Mouse (Mus musculus) ES-CJ7 (cell line): Measurements from ENCODE around the gene Dclk1.
"Not testable (repeated sequence)": the region's sequence is repeated elsewhere in the genome, so short reads cannot be mapped to it uniquely, and the experiment has no call there.

Experiments
- DNase-seq: peaks from one replicate; pipeline ENCODE4 v3.0.0; 2011; ENCODE audit warnings: low read depth, low spot score

The Dclk1 gene

DNA sequence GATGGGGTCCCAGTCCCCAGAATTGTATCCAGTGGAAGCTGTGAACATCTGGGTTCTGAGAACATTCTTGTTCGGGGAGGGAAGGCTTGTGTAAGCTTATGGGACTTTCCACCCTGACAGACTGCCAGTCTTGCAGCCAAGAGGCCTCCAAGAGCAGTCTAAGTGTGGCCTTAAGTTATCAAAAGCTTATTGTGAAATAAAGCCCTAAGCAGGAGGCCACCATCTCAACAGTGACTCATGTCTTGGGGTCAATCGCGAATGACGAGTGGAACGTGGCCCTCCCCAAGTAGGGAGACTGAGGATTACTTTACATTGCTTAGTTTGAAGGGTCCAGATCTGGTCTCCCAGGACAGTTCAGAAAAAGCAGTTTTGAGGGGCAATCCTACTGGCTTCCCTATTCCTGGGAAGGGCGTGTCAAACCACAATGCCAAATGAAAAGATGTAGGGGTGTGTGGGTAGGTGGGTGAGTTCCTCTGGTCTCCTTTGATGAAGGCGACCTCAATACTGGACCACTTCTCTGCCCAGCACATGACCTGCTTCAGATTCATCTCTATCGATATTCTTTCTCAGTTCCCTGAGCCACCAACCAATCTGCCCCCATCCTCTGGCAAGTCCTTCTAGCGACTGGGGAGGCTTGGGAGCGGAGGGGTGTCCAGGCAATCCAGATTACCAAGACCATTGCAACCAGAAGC is at the start of gene Dclk1:
Gene Dclk1, plus strand, starts transcription at position 635 of the 692 bp plus-strand sequence.
- DNase-seq, result no peak

- DNase-seq, result no peak
Measured at GRCm38 (mm10) chr3:55193351-55193750, 48.8 kb upstream of the Dclk1 start.

GRCm38 (mm10) chr3:55194792-55195191 is 47.4 kb upstream of the Dclk1 start:
- no peak for DNase-seq

DNA sequence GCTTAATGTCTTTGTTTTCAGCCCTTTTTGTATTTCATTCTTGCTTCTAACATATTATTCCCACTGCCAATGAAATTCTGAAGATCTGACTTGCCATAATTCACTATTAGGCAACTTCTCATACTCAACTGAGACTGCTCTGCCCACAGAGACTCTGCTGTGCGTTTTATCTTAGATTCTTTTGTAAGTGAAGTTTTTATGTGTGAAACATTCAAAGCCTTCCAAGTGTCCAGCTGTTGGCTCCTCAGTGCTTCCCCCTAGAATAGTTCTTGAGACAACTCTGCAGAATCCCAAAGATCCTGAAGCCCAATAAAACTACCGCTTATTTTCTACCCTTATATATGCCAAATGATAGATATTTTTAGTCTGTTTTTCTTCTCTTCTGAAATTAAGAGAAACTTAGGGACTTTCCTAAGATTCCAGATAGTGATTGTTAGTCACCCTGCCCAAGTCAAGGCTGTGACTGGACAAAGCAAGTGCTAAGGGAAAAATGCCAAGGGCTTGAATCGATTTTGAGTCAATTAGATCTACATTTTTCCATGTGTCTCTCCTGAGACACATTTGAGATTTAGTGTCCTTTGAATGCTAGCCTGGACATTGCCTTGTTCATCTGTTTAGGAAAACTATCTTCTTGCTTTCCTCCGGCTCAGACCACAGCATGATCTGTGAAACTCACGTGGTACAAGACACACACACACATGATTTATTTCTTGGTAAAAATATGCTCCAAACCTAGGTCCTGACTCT is 46.4 kb upstream of the Dclk1 start:
- no peak for DNase-seq

DNA sequence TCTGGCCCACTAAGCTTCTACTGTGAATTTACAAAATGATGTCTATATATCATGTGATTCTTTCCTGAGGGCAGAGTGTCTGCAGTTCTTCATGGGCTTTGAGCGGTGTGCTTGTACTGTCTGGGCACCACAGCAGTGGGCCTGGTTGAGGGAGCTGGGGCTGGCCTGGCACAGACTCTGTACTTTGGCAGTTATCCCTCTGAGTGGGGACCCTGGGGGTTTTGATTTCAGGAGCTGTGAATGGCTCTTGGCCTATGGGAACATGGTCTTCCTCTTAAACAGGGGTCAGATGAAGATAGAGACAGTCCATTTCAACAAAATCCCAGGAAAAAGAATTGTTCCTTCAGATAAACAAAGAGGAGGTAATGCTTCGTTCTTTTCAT is 45.8 kb upstream of the Dclk1 start:
- no peak for DNase-seq

DNA sequence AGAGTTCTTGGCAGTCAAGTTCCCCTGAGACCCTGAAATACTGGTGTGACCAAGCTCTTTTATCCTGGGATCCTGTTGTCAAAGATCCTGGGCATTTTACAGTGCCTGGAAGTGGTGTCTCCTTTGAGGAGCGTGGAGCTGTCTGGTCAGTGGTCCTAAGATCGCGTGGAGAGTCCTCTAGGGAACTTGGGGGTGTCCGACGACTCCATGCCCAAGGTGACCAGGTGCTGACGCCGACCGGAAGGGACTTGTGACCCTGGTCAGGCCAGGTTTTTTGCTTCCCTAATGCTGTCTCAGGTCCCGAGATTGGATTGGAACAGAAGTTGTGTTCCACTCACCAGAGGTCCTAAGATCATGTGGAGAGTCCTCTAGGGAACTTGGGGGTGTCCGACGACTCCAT is 38.5 kb upstream of the Dclk1 start:
- DNase-seq, result not testable (repeated sequence)

- peak; percentile 29 for DNase-seq
Measured at GRCm38 (mm10) chr3:55206413-55206812, 35.8 kb upstream of the Dclk1 start.

DNA sequence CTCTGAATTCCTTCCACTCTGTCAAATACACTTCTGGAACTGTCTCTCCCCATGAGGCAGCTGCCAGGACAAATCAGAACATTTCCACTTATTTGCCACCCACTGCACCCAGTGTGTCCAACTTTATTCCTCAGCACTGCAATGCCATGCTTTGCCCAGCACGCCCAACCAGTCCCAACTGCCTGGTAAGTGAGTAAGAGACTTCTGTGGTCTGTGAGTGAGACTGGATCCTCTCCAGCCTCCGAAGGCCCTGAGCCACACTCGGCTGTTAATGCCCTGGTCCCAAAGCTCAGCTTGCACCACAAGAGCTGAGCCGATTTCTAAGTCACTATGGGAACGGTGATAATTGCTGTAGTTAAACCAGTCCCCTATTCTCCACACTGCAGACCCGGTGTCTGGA is 34.5 kb upstream of the Dclk1 start:
- DNase-seq, result no peak

DNA sequence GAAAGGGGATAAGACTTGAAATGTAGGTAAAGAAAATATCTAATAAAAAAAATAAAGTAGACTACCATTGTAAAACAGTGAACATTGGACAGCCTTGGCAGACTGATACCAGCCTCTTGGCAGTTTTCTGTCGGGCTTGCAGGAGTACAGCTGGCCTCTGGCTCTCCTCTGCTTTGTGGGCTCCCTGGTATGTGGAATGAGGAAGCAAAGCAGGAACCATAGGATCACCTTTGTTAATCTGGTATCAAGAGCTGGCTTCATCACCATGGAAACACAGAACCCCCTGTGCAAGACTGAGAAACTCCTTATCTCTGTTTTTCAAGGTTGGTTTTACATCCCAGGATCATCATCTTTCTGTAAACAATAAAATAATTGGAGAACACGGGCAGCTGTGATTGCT is 29.9 kb upstream of the Dclk1 start:
- DNase-seq, result no peak

- DNase-seq, result no peak
Measured at GRCm38 (mm10) chr3:55213785-55214184, 28.4 kb upstream of the Dclk1 start.

- no peak for DNase-seq
Measured at GRCm38 (mm10) chr3:55214413-55214812, 27.8 kb upstream of the Dclk1 start.

DNA sequence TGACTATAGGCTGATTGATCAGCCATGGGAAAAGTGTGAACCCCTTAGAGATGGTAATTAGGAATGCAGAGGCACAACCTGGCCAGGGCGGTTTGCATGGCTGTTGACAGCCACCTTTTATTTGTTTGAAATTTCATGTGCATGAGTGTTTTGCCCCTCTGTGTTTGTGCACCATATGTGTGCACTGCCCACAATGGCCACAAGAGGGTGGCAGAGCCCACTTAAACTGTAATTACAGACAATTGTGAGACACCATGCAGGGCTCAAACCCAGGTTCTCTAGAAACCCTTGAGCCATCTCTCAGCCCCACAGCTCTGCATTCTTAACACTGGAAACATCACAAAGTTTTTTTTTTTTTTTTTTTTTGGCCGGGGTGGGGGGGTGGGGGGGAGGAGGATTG is 19.7 kb upstream of the Dclk1 start:
- peak; percentile 25 for DNase-seq

GRCm38 (mm10) chr3:55223862-55224261 is 18.3 kb upstream of the Dclk1 start:
- DNase-seq, result no peak

GRCm38 (mm10) chr3:55226501-55227213 is 15.5 kb upstream of the Dclk1 start:
- peak; percentile 14 for DNase-seq

- DNase-seq, result no peak
Measured at GRCm38 (mm10) chr3:55227214-55227581, 15.0 kb upstream of the Dclk1 start.

GRCm38 (mm10) chr3:55242422-55243055 is 375 bp downstream of the Dclk1 start:
- peak; percentile 70 for DNase-seq

GRCm38 (mm10) chr3:55243056-55243471 is 900 bp downstream of the Dclk1 start:
- no peak for DNase-seq

DNA sequence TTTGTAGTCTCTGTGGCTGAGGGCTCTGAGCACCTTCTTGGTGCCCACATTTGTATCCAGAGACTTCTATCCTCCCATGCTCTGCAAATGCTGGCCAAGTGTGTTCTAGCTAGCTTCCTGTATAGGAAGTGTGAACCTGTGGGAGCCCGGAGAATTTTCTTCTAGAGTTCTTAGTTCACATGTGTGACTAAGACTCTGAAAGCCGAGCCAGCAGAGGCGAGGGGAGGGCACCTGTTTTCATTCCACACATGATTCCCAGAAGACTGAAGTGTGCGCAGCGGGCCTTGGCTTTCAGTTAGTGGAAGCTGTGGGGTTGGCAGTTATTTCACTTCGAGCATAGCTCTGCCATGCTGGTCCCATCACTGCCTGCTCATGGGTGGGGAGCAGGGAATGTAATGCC is 1.9 kb downstream of the Dclk1 start:
- no peak for DNase-seq

- DNase-seq, result no peak
Measured at GRCm38 (mm10) chr3:55246618-55247272, 4.6 kb downstream of the Dclk1 start.

GRCm38 (mm10) chr3:55248048-55248447 is 5.9 kb downstream of the Dclk1 start:
- no peak for DNase-seq

GRCm38 (mm10) chr3:55248508-55248907 is 6.3 kb downstream of the Dclk1 start:
- no peak for DNase-seq

DNA sequence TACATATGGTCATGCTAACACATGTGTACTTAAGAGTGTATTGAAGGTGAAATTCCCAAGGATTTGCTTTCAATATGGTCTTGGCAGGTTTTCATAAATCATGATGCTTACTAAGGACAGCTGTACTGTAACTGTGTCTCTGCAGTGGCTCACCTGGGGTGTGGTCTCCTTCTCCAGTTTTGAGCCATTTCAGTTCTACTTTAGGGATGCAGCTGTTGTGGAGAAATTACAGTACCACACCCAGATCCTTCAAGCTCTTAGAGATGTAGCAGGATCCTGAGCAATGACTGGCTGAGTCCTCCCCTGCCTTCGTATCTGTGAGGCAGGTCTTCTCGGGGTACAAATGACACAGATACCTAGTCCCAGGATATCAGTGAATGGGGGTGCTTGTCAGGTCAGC is 8.5 kb downstream of the Dclk1 start:
- DNase-seq, result no peak
